Mouse (Mus musculus): ENCODE measurements around the gene Cib4.

The Cib4 gene

DNA sequence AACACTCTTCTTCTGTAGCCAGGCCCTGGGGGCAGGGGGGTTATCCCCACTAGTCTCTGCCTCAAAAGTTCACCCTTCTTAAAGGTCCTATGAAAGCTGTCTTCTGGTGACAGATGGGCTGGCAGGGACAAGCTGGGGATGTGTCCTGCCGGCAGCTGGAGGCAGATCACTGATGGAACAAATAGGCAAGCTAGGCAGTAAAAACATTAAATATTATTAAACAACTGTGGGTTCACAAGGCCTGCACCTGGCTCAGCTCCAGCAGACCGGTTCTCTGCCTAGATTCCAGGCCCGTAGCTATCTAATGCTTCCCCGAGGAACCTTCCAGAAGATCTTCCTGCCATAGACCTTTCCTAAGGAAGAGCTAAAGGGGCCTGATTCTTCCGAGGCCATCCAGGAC is 27.5 kb downstream of the Cib4 start:
- DNase-seq (ENCODE audit: low read depth, low spot score) = no peak

DNA sequence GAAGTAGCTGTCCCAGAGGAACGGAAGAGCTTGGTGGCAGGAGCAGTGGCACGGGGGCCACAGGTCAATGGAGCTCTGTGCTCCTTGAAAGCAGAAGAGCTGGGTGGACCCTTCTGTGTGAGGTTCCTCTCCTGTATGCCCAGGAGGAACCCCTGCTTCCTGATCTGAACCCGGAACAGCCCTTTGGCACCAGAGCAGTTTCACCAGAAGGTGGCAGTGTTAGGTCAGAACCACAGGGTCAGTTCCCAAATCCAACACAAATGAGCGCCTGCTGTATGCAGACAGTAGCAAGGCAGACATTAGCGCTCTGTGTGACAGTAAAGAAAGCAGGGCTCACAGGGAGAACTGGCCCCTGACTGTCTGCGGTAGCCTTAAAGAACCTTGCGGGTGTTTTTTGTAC is 29.3 kb downstream of the Cib4 start:
- DNase-seq (ENCODE audit: low read depth, low spot score) = peak; percentile 79

DNA sequence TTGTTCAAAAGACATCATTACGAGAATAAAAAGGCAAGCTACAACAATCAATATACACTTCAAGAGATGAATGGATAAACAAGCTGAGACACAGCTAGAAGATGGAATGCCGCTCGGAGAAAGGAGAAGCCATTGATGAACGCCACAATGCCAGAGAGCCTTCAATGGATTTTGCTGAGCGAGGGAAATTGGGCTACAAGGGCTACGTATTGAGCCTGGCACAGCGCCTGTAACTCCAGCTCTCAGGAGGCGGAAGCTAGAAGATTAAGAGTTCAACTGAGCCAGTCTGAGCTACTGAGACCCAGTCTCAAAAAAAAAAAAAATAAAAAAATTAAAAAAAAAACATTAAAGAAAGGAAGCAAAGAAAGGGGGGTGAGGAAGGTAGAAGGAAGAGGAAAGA is 32.5 kb downstream of the Cib4 start:
- DNase-seq (ENCODE audit: low read depth, low spot score) = no peak

GRCm38 (mm10) chr5:30497299-30497698 is 48.3 kb downstream of the Cib4 start:
- DNase-seq (ENCODE audit: low read depth, low spot score) = no peak

DNA sequence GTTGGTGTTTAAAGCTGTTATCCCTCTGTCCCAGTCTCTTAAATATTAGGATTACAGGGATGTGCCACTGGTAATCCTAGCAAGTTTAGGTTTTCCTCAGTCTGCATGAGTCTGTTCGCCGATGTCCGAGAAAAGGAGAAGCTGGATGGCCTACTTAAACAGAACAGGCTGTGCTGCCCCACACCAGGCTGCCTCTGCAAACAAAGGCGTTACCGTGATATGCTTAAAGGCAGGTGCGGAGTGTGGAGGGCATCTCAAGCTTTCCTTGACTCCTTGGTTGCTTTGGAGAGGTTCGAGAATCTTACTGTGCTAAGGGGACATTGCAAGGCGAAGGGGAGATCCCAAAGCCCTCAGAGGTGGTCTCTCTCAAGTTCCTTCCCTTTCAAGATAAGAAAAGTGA is 48.8 kb downstream of the Cib4 start:
- no peak for DNase-seq (ENCODE audit: low read depth, low spot score)

DNA sequence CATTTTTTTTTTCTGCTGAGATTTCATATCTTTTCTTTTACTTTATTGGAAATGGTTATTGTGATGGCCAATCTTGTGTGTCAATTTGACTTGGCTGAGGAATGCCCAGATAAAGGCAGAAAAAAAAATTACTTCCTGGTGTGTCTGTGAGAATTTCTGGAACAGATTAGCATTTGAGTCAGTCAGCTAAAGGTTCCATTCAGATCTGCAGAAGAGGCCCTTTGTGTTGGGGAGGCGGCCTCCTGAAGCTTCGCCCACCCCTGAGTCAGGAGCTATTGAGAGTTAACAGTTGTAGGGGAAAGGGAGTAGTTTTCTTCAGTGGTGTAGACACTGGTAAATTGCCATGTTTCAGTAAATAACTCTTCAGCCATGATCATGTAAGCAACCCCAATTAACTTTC is 50.3 kb downstream of the Cib4 start:
- peak; percentile 61 for DNase-seq (ENCODE audit: low read depth, low spot score)

DNA sequence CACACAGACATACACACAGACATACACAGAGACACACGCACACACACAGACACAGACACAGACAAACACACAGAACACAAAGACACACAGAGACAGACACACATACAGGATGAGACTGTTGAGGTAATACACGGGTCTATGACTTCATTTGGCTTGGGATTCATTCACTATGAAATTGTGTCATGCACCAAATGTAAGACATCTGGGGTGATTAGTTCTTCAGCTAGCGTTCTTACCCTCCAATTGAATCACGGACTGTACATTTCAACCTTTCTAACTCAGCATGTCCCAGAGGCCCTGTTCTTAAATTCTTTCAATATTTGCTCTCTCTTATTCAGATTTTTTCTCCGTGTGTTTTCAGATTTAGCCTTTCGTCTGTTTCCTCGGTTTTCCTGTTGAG is 51.0 kb downstream of the Cib4 start:
- DNase-seq (ENCODE audit: low read depth, low spot score) = no peak

- DNase-seq (ENCODE audit: low read depth, low spot score) = no peak
These were observed 51.9 kb downstream of the Cib4 start for GRCm38 (mm10) chr5:30493723-30494122.

DNA sequence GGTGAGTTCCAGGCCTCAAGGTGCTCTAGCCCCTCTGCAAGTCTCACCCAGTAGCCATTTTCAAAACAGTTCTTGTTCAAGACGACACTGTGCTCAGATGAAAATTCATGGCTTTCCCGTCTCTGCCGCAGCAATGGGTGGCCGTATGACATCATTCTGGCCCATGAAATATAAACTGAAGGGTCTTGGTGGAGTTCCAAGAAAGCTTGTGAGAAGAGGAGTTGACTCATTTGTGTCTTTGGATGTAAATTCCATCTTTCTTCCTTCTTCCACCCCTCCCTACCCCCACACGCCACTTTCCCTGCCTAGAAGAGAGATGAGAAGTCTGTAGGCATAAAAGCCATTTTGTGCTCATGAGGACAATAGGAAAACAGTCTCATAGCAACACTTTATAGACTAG is 54.8 kb downstream of the Cib4 start:
- no peak for DNase-seq (ENCODE audit: low read depth, low spot score)

GRCm38 (mm10) chr5:30490215-30490614 is 55.4 kb downstream of the Cib4 start:
- DNase-seq (ENCODE audit: low read depth, low spot score) = no peak

DNA sequence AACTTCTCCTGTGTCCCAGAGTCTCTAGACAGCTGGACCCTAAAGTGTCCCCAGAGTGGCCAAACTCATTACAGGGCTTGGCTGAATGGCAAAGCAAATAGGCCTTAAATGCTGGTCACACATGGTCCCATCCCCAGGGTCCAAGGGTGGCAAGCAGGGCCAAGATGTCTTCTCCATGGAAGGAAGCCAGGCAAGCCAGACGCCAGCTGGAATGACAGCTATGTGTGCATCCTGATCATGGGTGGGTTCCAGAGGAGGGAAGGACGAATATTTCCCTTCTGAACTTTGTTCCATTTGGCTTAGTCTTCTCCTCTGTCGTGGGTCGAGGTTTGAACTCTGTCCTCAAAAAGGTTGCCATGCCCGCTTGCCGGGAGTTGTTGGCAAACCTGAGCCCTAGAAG is 60.5 kb downstream of the Cib4 start:
- DNase-seq (ENCODE audit: low read depth, low spot score) = no peak

GRCm38 (mm10) chr5:30484591-30484990 is 61.0 kb downstream of the Cib4 start:
- no peak for DNase-seq (ENCODE audit: low read depth, low spot score)

DNA sequence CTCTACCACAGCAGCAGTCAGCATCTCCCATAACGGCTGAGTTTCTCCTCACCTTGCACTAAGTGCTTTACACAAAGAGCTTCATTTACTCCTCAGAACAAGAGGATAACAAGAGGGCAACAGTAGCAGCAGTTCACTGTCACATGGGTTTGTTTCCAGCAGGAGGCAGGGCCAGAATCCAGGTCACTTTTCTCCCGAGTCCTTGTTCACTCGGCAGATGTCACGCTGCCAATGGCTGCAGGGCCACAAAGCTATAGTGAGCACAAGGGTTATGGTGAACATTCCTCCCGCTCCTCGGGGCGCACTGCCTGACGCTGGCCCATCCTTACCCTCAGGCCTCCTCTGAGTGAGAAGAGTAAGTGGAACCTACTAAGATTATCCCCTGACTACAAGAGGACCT is 62.1 kb downstream of the Cib4 start:
- DNase-seq (ENCODE audit: low read depth, low spot score) = no peak

GRCm38 (mm10) chr5:30482319-30482718 is 63.3 kb downstream of the Cib4 start:
- DNase-seq (ENCODE audit: low read depth, low spot score) = peak; percentile 71

- DNase-seq (ENCODE audit: low read depth, low spot score) = peak; percentile 77
These were observed 69.1 kb downstream of the Cib4 start for GRCm38 (mm10) chr5:30476534-30476933.

DNA sequence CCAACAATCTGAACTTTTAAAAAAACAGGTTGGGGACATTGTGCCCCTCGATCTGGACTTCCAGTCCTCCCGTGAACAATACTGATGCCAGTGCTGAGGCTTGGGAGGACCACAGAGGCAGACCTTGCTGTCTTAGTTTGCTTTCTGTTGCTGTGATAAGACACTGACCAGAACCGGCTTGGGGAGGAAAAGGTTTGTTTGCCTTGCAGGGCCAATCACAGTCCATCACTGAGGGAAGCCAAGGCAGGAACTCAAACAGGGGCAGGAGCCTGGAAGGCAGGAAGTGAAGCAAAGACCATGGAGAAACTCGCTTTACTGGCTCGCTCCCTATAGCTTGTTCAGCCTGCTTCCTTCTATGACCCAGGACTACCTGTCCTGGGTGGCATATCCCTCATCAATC is 73.5 kb downstream of the Cib4 start:
- no peak for DNase-seq (ENCODE audit: low read depth, low spot score)

DNA sequence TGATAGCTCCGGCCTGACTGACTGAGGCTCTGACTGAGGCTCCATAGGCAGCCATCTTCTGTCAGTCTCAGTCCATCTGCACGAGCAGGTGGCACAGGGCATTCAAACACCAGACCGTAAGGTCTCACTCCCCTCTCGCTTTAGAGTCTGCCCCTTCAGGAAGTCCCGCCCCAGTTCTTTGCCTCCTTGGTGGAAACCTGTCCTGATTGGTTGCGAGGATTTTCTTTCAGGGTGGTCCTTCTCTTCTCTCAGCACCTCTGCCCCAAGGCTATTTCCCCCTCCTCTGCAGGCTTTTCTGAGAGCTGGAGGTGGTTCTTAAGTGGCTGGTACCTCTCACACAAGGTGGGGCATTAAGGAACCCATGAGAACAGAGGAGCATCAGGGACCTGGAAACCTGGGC is 75.2 kb downstream of the Cib4 start:
- DNase-seq (ENCODE audit: low read depth, low spot score) = peak; percentile 75

DNA sequence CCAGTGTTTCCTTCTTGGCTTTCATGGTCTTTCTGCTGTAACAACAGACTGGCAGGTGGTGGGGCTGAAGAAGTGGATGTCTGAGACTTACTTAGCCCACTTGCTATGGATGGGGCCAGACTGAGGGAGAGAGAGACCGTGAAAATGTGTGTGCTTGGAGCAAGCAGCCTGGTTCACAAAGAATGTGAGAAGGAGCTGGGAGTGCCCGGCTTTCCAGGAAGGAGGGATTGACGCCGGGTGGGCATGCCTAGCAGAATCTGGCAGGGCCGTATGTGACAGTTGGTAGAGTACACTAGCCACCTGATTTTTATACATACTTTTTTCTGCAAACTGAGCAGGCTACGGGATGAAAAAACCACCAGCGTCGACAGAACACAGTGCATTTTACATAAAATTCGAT is 79.3 kb downstream of the Cib4 start:
- DNase-seq (ENCODE audit: low read depth, low spot score) = no peak

GRCm38 (mm10) chr5:30465861-30466260 is 79.8 kb downstream of the Cib4 start, which contains the start of gene 1700001C02Rik:
Gene 1700001C02Rik (plus strand): TSS chr5:30466047.
- peak; percentile 31 for DNase-seq (ENCODE audit: low read depth, low spot score)

DNA sequence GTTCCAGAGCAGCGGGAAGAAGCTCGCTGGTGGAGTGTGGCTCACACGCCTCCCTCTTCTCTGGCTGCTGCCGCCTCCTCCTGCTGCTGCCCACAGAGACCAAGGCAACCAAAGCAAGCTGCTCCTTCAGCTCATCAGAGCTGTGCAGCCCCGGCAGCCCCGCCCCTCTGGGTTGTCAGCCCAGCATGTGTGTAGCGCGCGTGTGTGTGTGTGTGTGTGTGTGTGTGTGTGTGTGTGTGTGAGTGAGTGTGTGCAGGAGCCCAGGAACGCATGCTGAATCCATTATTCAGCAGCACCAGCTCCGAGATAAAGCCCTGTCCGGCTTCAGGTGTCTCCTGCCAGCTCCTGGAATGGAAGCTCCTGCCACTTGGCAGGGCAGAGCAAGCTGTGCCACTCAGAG is 83.8 kb downstream of the Cib4 start, which contains the start of gene Otof:
TSS of gene Otof (minus strand) at position 112 of the 400 bp plus-strand sequence.
- DNase-seq (ENCODE audit: low read depth, low spot score) = no peak

GRCm38 (mm10) chr5:30460155-30460554 is 85.5 kb downstream of the Cib4 start:
- peak; percentile 35 for DNase-seq (ENCODE audit: low read depth, low spot score)

- no peak for DNase-seq (ENCODE audit: low read depth, low spot score)
These were observed 89.6 kb downstream of the Cib4 start for GRCm38 (mm10) chr5:30456056-30456455.

DNA sequence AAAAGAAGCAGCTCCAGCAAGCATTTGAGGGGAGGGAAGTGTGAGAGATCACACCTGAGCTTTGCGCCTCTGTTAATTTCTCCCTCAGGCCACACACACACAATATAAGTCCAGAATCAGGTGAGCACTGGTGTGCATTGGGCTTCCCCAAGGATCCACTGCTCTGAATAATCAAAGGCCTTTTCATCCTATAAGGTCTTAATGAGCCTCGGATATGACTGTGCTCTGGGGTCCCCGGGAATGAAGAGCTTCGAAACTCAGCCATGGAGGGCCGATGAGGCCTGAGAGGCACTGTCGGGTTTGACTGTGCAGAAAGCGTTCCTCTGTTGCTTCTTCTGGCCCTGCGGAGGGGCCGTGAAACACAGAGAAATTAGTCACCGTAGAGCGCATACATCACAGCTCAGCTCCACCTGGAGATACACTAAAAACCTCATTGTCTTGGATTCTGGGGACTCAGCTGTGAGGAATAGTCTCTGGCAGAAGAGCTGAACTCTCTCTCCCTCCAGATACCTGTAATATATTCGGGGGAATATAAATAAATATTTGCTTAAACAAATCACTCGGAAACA is 101.2 kb downstream of the Cib4 start:
- no peak for DNase-seq (ENCODE audit: low read depth, low spot score)

- peak; percentile 47 for DNase-seq (ENCODE audit: low read depth, low spot score)
These were observed 103.4 kb downstream of the Cib4 start for GRCm38 (mm10) chr5:30442196-30442595.
